Mouse (Mus musculus) thymus, postnatal 25 days (tissue): ENCODE measurements around the gene Agbl4.

Experiments used
- DNase-seq: peaks from one replicate; pipeline ENCODE4 v3.0.0; 2022

The Agbl4 gene

GRCm38 (mm10) chr4:111410731-111411130, 1013.3 kb downstream of the Agbl4 start:
- DNase-seq = no peak

- peak; percentile 3 for DNase-seq
These were observed 1016.9 kb downstream of the Agbl4 start for GRCm38 (mm10) chr4:111414399-111414798.

- peak; percentile 91 for DNase-seq
These were observed 1017.5 kb downstream of the Agbl4 start, which contains the start of gene Bend5 for GRCm38 (mm10) chr4:111414818-111415488. Bend5 (plus strand) TSS chr4:111415006.

GRCm38 (mm10) chr4:111416126-111416525, 1018.7 kb downstream of the Agbl4 start:
- DNase-seq = peak; percentile 22

- DNase-seq = no peak
These were observed 1019.1 kb downstream of the Agbl4 start for GRCm38 (mm10) chr4:111416551-111416950.

GRCm38 (mm10) chr4:111417716-111418115, 1020.3 kb downstream of the Agbl4 start:
- no peak for DNase-seq

GRCm38 (mm10) chr4:111419476-111419875, 1022.0 kb downstream of the Agbl4 start:
- DNase-seq = no peak

- DNase-seq = no peak
These were observed 1022.6 kb downstream of the Agbl4 start for GRCm38 (mm10) chr4:111420031-111420430.

GRCm38 (mm10) chr4:111420955-111421354, 1023.5 kb downstream of the Agbl4 start:
- DNase-seq = no peak

- no peak for DNase-seq
These were observed 1024.3 kb downstream of the Agbl4 start for GRCm38 (mm10) chr4:111421785-111422184.

- no peak for DNase-seq
These were observed 1027.0 kb downstream of the Agbl4 start for GRCm38 (mm10) chr4:111424371-111424950.

- DNase-seq = no peak
These were observed 1027.7 kb downstream of the Agbl4 start for GRCm38 (mm10) chr4:111425170-111425569.

- no peak for DNase-seq
These were observed 1033.7 kb downstream of the Agbl4 start for GRCm38 (mm10) chr4:111431186-111431585.

GRCm38 (mm10) chr4:111432013-111432412, 1034.6 kb downstream of the Agbl4 start:
- no peak for DNase-seq

GRCm38 (mm10) chr4:111432417-111432816, 1035.0 kb downstream of the Agbl4 start:
- DNase-seq = no peak

- no peak for DNase-seq
These were observed 1044.2 kb downstream of the Agbl4 start for GRCm38 (mm10) chr4:111441709-111442108.

- DNase-seq = no peak
These were observed 1045.2 kb downstream of the Agbl4 start for GRCm38 (mm10) chr4:111442435-111443238.

- DNase-seq = no peak
These were observed 1046.6 kb downstream of the Agbl4 start for GRCm38 (mm10) chr4:111443906-111444615.

GRCm38 (mm10) chr4:111444616-111445160, 1047.2 kb downstream of the Agbl4 start:
- DNase-seq = no peak

GRCm38 (mm10) chr4:111447918-111448317, 1050.5 kb downstream of the Agbl4 start:
- no peak for DNase-seq

- DNase-seq = no peak
These were observed 1051.1 kb downstream of the Agbl4 start for GRCm38 (mm10) chr4:111448586-111448985.

- no peak for DNase-seq
These were observed 1052.2 kb downstream of the Agbl4 start for GRCm38 (mm10) chr4:111449442-111450199.
